Mouse (Mus musculus) myocyte (in vitro differentiated cells): ENCODE measurements around the gene Scmh1. TPM values are rescaled to one million over a fixed set of nuclear protein-coding genes. Genes with fewer than 3 reads are reported as not detected.
"Not testable (repeated sequence)": the region's sequence is repeated elsewhere in the genome, so short reads cannot be mapped to it uniquely, and the experiment has no call there.

Experiments
- H3K27me3 ChIP-seq: one replicate; pipeline ENCODE4 v1.6.1; 2011; ENCODE audit not compliant: control insufficient read depth, insufficient read depth, insufficient read length
- H3K36me3 ChIP-seq: one replicate; pipeline ENCODE4 v1.6.1; 2011; ENCODE audit not compliant: control insufficient read depth, insufficient read depth
- H3K4me2 ChIP-seq: one replicate; pipeline ENCODE4 v1.6.1; 2011; ENCODE audit warnings: low read depth, control low read depth
- H3K4me3 ChIP-seq: one replicate; pipeline ENCODE4 v1.5.1; 2011; ENCODE audit warnings: mild to moderate bottlenecking, control low read depth, moderate library complexity
- H3K79me2 ChIP-seq: one replicate; pipeline ENCODE4 v1.6.1; 2011; ENCODE audit not compliant: control insufficient read depth, insufficient read depth
- H3ac ChIP-seq: one replicate; pipeline ENCODE4 v1.6.1; 2011; ENCODE audit not compliant: control insufficient read depth, insufficient read length
- CEBPB ChIP-seq: IDR thresholded peaks from 2 replicates; pipeline ENCODE4 v1.6.1; 2011; ENCODE audit warnings: mild to moderate bottlenecking, moderate library complexity; ENCODE audit not compliant: poor library complexity, insufficient read depth, severe bottlenecking
- E2F4 ChIP-seq: IDR thresholded peaks from one replicate; pipeline ENCODE4 v1.6.1; 2011; ENCODE audit warnings: mild to moderate bottlenecking, control low read depth, moderate library complexity; ENCODE audit not compliant: insufficient read depth
- MAX ChIP-seq: IDR thresholded peaks from one replicate; pipeline ENCODE4 v1.6.1; 2011; ENCODE audit warnings: low read depth, mild to moderate bottlenecking, control low read depth
- MYOD1 ChIP-seq, 3 experiments: IDR thresholded peaks; one replicate each; pipeline ENCODE4 v1.6.1; 2011; ENCODE audit warnings: control low read depth in 2 of 3, low read depth in 2 of 3, mild to moderate bottlenecking in 2 of 3, moderate library complexity in 1 of 3; ENCODE audit not compliant: insufficient read length in 2 of 3, control insufficient read depth in 1 of 3
- MYOG ChIP-seq, 3 experiments: IDR thresholded peaks; one replicate each; pipeline ENCODE4 v1.6.1; 2011; ENCODE audit warnings: control low read depth in 2 of 3, low read depth in 2 of 3, mild to moderate bottlenecking in 2 of 3; ENCODE audit not compliant: insufficient read length in 2 of 3, control insufficient read depth in 1 of 3, insufficient read depth in 1 of 3
- POLR2A ChIP-seq: IDR thresholded peaks from one replicate; pipeline ENCODE4 v1.6.1; 2011; ENCODE audit warnings: low read depth, mild to moderate bottlenecking, control low read depth, moderate library complexity; ENCODE audit not compliant: insufficient read length
- POLR2AphosphoS2 ChIP-seq: IDR thresholded peaks from one replicate; pipeline ENCODE4 v1.6.1; 2011; ENCODE audit warnings: low read depth, control low read depth; ENCODE audit not compliant: insufficient read length
- REST ChIP-seq: IDR thresholded peaks from one replicate; pipeline ENCODE4 v1.6.1; 2011; ENCODE audit warnings: mild to moderate bottlenecking, control low read depth, moderate library complexity; ENCODE audit not compliant: insufficient read depth, insufficient read length
- SRF ChIP-seq: IDR thresholded peaks from one replicate; pipeline ENCODE4 v1.6.1; 2011; ENCODE audit warnings: low read depth; ENCODE audit not compliant: control insufficient read depth, insufficient read length
- TCF12 ChIP-seq: IDR thresholded peaks from one replicate; pipeline ENCODE4 v1.6.1; 2011; ENCODE audit warnings: mild to moderate bottlenecking, control low read depth; ENCODE audit not compliant: poor library complexity, insufficient read depth, severe bottlenecking
- TCF3 ChIP-seq: IDR thresholded peaks from one replicate; pipeline ENCODE4 v1.6.1; 2011; ENCODE audit warnings: low read depth, control low read depth; ENCODE audit not compliant: insufficient read length
- USF1 ChIP-seq: IDR thresholded peaks from one replicate; pipeline ENCODE4 v1.6.1; 2011; ENCODE audit warnings: low read depth, mild to moderate bottlenecking, control low read depth, moderate library complexity
- polyA plus RNA-seq: library from polyadenylated mRNA; unstranded; fragments of >200 nt; fragmentation: generic; extraction: Trizol; gene quantifications from one replicate; pipeline ENCODE4 v1.2.1, GENCODE M21; 2012; ENCODE audit warnings: missing spikeins

Gene Scmh1
- polyA plus RNA-seq, 1 experiment = 27.4 TPM

DNA sequence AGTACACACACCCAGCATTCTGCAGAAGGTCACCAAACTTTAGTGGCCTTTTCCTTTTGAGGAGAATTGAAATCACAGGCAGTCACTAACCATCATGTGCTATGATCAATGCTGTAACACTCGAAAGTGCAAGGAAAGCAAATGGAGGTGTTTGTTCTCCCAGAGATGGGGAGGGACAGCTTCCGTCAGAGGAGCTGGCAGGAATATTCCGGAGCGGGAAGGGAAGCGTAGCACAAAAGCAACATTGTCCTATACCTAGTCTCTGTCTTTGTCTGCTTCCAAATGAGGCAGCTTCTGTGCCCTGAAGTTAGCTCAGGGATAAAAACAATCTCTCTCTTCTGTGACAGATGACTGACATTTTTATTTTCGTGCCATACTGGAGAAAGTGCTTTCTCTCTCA is 15.5 kb upstream of the Scmh1 start:
- no peak overlapping the region for H3ac ChIP-seq
- H3K27me3 ChIP-seq = peaks cover 13% of the 10 kb centered on the region
- H3K4me3 ChIP-seq = no peak overlapping the region
- no peak for TF ChIP-seq MYOG (IDR thresholded peaks at IDR 0.05; ENCODE audit: control insufficient read depth in 1 of 3, insufficient read depth in 1 of 3, insufficient read length in 2 of 3, low read depth in 2 of 3)
- TF ChIP-seq TCF3 = no peak
- TF ChIP-seq REST = no peak
- TF ChIP-seq POLR2A = no peak
- H3K79me2 ChIP-seq = no peaks in the 10 kb centered on the region
- H3K36me3 ChIP-seq = no peaks in the 10 kb centered on the region
- H3K4me2 ChIP-seq = no peak overlapping the region

DNA sequence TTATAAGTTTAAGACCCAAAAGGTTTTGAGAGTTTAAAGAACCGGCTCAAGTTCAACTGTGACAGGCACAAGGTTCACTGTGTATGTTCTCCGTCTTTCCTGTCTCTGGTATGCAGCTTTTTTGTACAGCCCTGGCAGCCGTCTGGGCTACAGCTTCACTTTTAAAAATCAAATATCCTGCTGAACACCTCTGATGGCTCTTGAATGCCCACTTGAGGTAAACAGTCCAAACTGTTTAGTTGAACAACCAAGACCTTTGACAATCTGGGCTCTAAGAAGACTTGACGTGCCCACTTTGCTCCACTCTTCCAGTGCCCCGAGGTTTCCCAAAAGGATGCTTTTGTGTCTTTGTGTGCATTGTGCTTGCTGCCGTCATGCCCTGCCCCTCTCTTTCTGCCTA is 13.5 kb upstream of the Scmh1 start:
- peaks cover 21% of the 10 kb centered on the region for H3K27me3 ChIP-seq
- H3K4me3 ChIP-seq = no peak overlapping the region
- no peaks in the 10 kb centered on the region for H3K36me3 ChIP-seq
- TF ChIP-seq USF1 (no peak), POLR2AphosphoS2 (no peak), MYOD1 (IDR thresholded peaks at IDR 0.05; ENCODE audit: control insufficient read depth in 1 of 3, insufficient read length in 2 of 3, low read depth in 2 of 3) (no peak)
- no peaks in the 10 kb centered on the region for H3K79me2 ChIP-seq
- H3K4me2 ChIP-seq = no peak overlapping the region
- no peak overlapping the region for H3ac ChIP-seq

DNA sequence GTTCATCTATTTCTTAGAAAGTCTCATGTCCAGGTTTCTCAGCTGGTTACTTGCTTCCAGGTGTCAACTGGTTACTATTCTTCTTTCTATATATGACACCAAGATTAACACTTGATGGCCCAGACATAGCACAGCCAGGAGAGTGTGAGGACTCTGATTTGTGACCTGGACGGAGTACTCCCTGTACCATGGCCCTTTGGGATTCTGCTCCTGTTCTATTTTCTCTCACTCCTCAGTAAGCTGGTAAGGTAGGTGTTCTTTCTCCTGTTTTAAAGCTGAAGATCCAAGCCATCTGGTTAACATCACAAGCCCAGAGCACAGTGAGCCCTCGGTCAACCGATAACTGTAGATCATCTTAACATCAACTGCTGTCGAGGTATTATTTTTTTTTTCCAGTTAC is 12.7 kb upstream of the Scmh1 start:
- TF ChIP-seq CEBPB (no peak), TCF3 (no peak), TCF12 (no peak), POLR2A (no peak)
- no peaks in the 10 kb centered on the region for H3K79me2 ChIP-seq
- H3K36me3 ChIP-seq = no peaks in the 10 kb centered on the region
- H3K27me3 ChIP-seq = peaks cover 25% of the 10 kb centered on the region
- no peak overlapping the region for H3K4me2 ChIP-seq
- no peak overlapping the region for H3ac ChIP-seq
- H3K4me3 ChIP-seq = no peak overlapping the region

DNA sequence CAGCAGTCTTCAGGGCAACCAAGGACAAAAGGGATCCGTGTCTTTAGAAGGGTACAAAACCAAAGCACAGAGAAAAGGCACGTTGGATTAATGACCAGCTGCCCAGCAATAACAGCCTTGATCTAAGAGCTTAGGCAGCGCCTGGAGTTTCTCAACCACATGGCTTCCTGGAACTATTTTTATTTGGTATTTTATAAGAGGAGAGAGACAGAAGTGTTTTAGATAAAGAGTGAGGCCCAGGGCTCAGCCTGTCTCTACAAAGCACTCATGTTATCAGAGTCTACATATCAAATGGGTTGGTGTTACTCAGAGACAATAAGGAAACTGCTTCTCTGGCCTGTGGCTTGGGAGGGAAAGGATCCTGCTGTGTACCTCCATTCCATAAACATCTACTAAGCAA is 12.3 kb upstream of the Scmh1 start:
- Histone ChIP-seq H3K4me2 (no peak overlapping the region), H3K79me2 (no peaks in the 10 kb centered on the region), H3K4me3 (no peak overlapping the region), H3K27me3 (peaks cover 25% of the 10 kb centered on the region), H3ac (no peak overlapping the region), H3K36me3 (no peaks in the 10 kb centered on the region)
- TF ChIP-seq E2F4 = no peak
- no peak for TF ChIP-seq USF1
- no peak for TF ChIP-seq TCF3
- TF ChIP-seq SRF = no peak
- no peak for TF ChIP-seq CEBPB
- no peak for TF ChIP-seq REST
- TF ChIP-seq MAX = no peak
- no peak for TF ChIP-seq MYOG (IDR thresholded peaks at IDR 0.05; ENCODE audit: control insufficient read depth in 1 of 3, insufficient read depth in 1 of 3, insufficient read length in 2 of 3, low read depth in 2 of 3)

DNA sequence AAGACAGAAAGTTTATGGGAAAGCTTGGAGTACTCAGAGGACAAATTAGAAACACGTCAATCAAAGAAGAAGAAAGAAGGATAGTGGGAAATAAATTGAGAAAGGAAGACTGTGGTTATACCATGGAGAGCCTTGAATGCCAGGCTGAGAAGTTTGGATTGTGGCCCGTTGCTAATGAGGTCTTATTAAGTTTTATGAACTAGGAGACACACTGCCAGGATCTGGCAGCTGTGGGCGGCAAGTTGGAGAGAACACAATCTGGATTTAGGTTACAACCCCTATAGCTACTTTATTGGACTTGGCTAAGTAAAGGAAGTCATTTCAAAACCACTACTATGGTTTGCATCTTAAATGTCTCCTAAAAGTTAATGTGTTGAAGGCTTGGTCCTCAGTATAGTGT is 4.8 kb upstream of the Scmh1 start:
- Histone ChIP-seq H3K4me2 (no peak overlapping the region), H3K4me3 (no peak overlapping the region), H3K79me2 (no peaks in the 10 kb centered on the region), H3ac (no peak overlapping the region), H3K27me3 (peaks cover 12% of the 10 kb centered on the region), H3K36me3 (no peaks in the 10 kb centered on the region)
- TF ChIP-seq REST = no peak
- TF ChIP-seq TCF3 = no peak
- no peak for TF ChIP-seq MYOG (IDR thresholded peaks at IDR 0.05; ENCODE audit: control insufficient read depth in 1 of 3, insufficient read depth in 1 of 3, insufficient read length in 2 of 3, low read depth in 2 of 3)
- no peak for TF ChIP-seq E2F4
- no peak for TF ChIP-seq MYOD1 (IDR thresholded peaks at IDR 0.05; ENCODE audit: control insufficient read depth in 1 of 3, insufficient read length in 2 of 3, low read depth in 2 of 3)
- no peak for TF ChIP-seq CEBPB
- TF ChIP-seq MAX = no peak
- no peak for TF ChIP-seq POLR2AphosphoS2
- no peak for TF ChIP-seq SRF
- no peak for TF ChIP-seq USF1
- TF ChIP-seq POLR2A = no peak
- TF ChIP-seq TCF12 = no peak

DNA sequence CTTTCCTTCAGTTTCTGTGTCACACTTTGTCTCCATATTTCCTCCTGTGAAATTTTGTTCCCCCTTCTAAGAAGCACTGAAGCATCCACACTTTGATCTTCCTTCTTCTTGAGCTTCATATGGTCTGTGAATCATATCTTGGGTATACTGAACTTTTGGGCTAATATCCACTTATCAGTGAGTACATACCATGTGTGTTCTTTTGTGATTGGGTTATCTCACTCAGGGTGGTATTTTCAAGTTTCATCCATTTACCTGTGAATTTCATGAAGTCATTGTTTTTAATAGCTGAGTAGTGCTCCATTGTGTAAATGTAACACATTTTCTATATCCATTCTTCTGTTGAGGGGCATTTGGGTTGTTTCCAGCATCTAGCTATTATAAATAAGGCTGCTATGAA is 3.0 kb upstream of the Scmh1 start:
- H3K4me3 ChIP-seq, H3K27me3 ChIP-seq, H3K79me2 ChIP-seq, H3K4me2 ChIP-seq, H3ac ChIP-seq, H3K36me3 ChIP-seq: not testable (repeated sequence)
